Comparison of ENCODE assay signal across 10 mouse cellular contexts in the genomic region with DNA sequence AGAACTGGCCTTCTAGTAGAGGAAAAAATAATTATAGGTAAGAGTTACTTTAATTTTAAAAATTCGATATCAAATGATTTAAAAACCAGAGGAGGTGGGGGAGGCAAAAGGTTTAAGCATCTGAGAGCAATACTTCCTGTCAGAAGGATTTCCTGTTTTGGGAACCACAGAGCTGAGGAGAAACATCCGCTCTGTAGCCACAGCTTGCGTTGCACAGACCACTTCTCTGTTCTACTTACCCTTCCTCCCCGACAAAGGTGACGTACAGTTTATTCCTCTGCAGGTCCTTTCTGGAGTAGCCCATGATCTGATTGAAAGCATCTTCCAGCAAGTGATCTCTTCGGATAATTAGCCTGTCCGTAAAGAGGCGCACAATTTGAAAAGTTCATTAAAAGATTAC.
DNase-seq lines count a peak whose midpoint lies in the region; ATAC-seq and TF ChIP-seq lines count a peak whose summit lies in the region.
"Had no signal": no experiment of that assay in that cellular context is flagged by ENCODE, and none has a peak within 500 bp of the region (broad histone marks: within the 10 kb centered on the region; RNA-seq: fewer than 3 reads in every experiment).

No protein-coding gene starts in this region.

- no peak for TF ChIP-seq CTCF in gastrocnemius, adult 2 months (IDR thresholded peaks at IDR 0.05)

- H3K9me3 ChIP-seq in liver, embryonic 15.5 days (replicated peaks): no peaks in the 10 kb centered on the region
- H3K9me3 ChIP-seq in hindbrain, embryonic 16.5 days (ENCODE audit: control insufficient read depth, low read length): no peaks in the 10 kb centered on the region
- H3K9me3 ChIP-seq: embryonic facial prominence, embryonic 13.5 days had no signal

- 15% methylated on average over 8 of the region's 8 CpGs for WGBS in liver, embryonic 15.5 days (ENCODE audit: insufficient replicate concordance)
- WGBS in hindbrain, embryonic 16.5 days: 83% methylated on average over 8 of the region's 8 CpGs

- H3K4me3 ChIP-seq in gastrocnemius, adult 2 months: no peak overlapping the region
- H3K4me3 ChIP-seq in liver, embryonic 15.5 days (replicated peaks): no peak overlapping the region
- H3K4me3 ChIP-seq in hindbrain, embryonic 16.5 days (ENCODE audit: low read length): no peak overlapping the region
- H3K4me3 ChIP-seq: embryonic facial prominence, embryonic 13.5 days; myocyte had no signal

- no peak overlapping the region for H3K4me2 ChIP-seq in liver, embryonic 15.5 days
- H3K4me2 ChIP-seq in hindbrain, embryonic 16.5 days (ENCODE audit: low read length): no peak overlapping the region
- H3K4me2 ChIP-seq: embryonic facial prominence, embryonic 13.5 days had no signal

- DNase-seq in gastrocnemius, adult 2 months: peak; percentile 20
- DNase-seq in gastrocnemius, postnatal 36 days: no peak
- DNase-seq in T-cell, adult 2 months (ENCODE audit: low spot score): peak; percentile 92
- peak; percentile 39 to 57 for DNase-seq in spleen, adult 18-20 months
- DNase-seq in adipocyte (ENCODE audit: low spot score): no peak
- no peak for DNase-seq in neural tube, embryonic 10.5 days (ENCODE audit: extremely low spot score, low spot score)

- ATAC-seq in liver, embryonic 15.5 days (ENCODE audit: insufficient read depth): peak; percentile 51
- ATAC-seq in hindbrain, embryonic 16.5 days: no peak

- no peaks in the 10 kb centered on the region for H3K36me3 ChIP-seq in liver, embryonic 15.5 days (replicated peaks)
- no peaks in the 10 kb centered on the region; the same call in 1 of the 2 replicates for H3K36me3 ChIP-seq in hindbrain, embryonic 16.5 days (ENCODE audit: control insufficient read depth, insufficient read depth, low read length)
- H3K36me3 ChIP-seq: embryonic facial prominence, embryonic 13.5 days had no signal

- intact Hi-C loops in gastrocnemius, adult 2 months (cut with DNase I): no loop called here
- intact Hi-C loops in gastrocnemius, postnatal 36 days (cut with DNase I): no loop called here

- H3K9ac ChIP-seq in liver, embryonic 15.5 days: no peak overlapping the region
- H3K9ac ChIP-seq in hindbrain, embryonic 16.5 days (ENCODE audit: low read depth, low read length): no peak overlapping the region
- H3K9ac ChIP-seq: embryonic facial prominence, embryonic 13.5 days had no signal

- H3K4me1 ChIP-seq in liver, embryonic 15.5 days (replicated peaks): peaks cover 3% of the 10 kb centered on the region; the same call in 1 of the 2 replicates
- no peaks in the 10 kb centered on the region for H3K4me1 ChIP-seq in hindbrain, embryonic 16.5 days (ENCODE audit: control insufficient read depth, insufficient read depth, low read depth, low read length)
- H3K4me1 ChIP-seq: embryonic facial prominence, embryonic 13.5 days had no signal

- H3K27me3 ChIP-seq in liver, embryonic 15.5 days: no peaks in the 10 kb centered on the region
- H3K27me3 ChIP-seq in hindbrain, embryonic 16.5 days (replicated peaks; ENCODE audit: control insufficient read depth, insufficient read depth, low read length): no peaks in the 10 kb centered on the region
- H3K27me3 ChIP-seq: embryonic facial prominence, embryonic 13.5 days had no signal

- H3K27ac ChIP-seq in gastrocnemius, adult 2 months: peak overlapping the region; percentile 76
- H3K27ac ChIP-seq in liver, embryonic 15.5 days (replicated peaks): no peak overlapping the region
- H3K27ac ChIP-seq in hindbrain, embryonic 16.5 days (ENCODE audit: low read depth, low read length): no peak overlapping the region
- H3K27ac ChIP-seq: embryonic facial prominence, embryonic 13.5 days had no signal

Comparison
In these comparisons a context has a peak if more than half of its experiments do, and no peak if none do; other contexts are left out.
1. DNase-seq: peak in gastrocnemius, adult 2 months (single experiment), T-cell, adult 2 months (single experiment) and spleen, adult 18-20 months (2 of 2); none in gastrocnemius, postnatal 36 days (0 of 2), adipocyte (single experiment) and neural tube, embryonic 10.5 days (single experiment).